Mouse (Mus musculus): ENCODE measurements at regions not wholly inside any gene's neighbourhood (a gene's known extent, or its start where the extent isn't known, plus 50 kb on each side); places are given as distances from the start of the nearest gene placed in this dataset.
A peak's percentile ranks its signal among the peaks of the same experiment; 100 is the strongest.
"Not testable (repeated sequence)": the region's sequence is repeated elsewhere in the genome, so short reads cannot be mapped to it uniquely, and the experiment has no call there.

GRCm38 (mm10) chr3:22306624-22307023, 230.2 kb downstream of the Tbl1xr1 start:
- Histone ChIP-seq H3K27me3 (replicated peaks; ENCODE audit: control insufficient read depth, insufficient read depth, low read length) (no peaks in the 10 kb centered on the region), H3K36me3 (ENCODE audit: control insufficient read depth, insufficient read depth, low read length) (no peaks in the 10 kb centered on the region), H3K4me3 (ENCODE audit: insufficient read depth, low read depth, low read length) (no peak overlapping the region), H3K27ac (ENCODE audit: insufficient read depth, low read depth, low read length) (no peak overlapping the region), H3K4me1 (ENCODE audit: control insufficient read depth, insufficient read depth, low read length) (no peaks in the 10 kb centered on the region)
- 72% methylated on average over 4 of the region's 4 CpGs for WGBS
- DNase-seq: peak; percentile 23
- TF ChIP-seq POLR2A (IDR thresholded peaks at IDR 0.05; ENCODE audit: low read depth, low read length): no peak
- TF ChIP-seq CTCF (conservative IDR thresholded peaks at IDR 0.05; ENCODE audit: insufficient read depth, insufficient read length, low read depth, low read length): 0 out of 2 replicates have a peak, but pooled peaks have one; percentile 21

- TF ChIP-seq POLR2A (IDR thresholded peaks at IDR 0.05; ENCODE audit: low read depth, low read length) (no peak), CTCF (conservative IDR thresholded peaks at IDR 0.05; ENCODE audit: insufficient read depth, insufficient read length, low read depth, low read length) (peak; percentile 82)
- no peaks in the 10 kb centered on the region for H3K27me3 ChIP-seq (replicated peaks; ENCODE audit: control insufficient read depth, insufficient read depth, low read length)
- DNase-seq: peak; percentile 60
- WGBS: 6% methylated on average over 4 of the region's 4 CpGs
- H3K36me3 ChIP-seq (ENCODE audit: control insufficient read depth, insufficient read depth, low read length): no peaks in the 10 kb centered on the region
- H3K4me3 ChIP-seq (ENCODE audit: insufficient read depth, low read depth, low read length): no peak overlapping the region
- no peaks in the 10 kb centered on the region for H3K4me1 ChIP-seq (ENCODE audit: control insufficient read depth, insufficient read depth, low read length)
- H3K27ac ChIP-seq (ENCODE audit: insufficient read depth, low read depth, low read length): no peak overlapping the region
Measured at GRCm38 (mm10) chr3:22308962-22309361, 232.5 kb downstream of the Tbl1xr1 start.

- Histone ChIP-seq H3K4me1 (ENCODE audit: control insufficient read depth, insufficient read depth, low read length) (no peaks in the 10 kb centered on the region), H3K27ac (ENCODE audit: insufficient read depth, low read depth, low read length) (no peak overlapping the region), H3K27me3 (replicated peaks; ENCODE audit: control insufficient read depth, insufficient read depth, low read length) (no peaks in the 10 kb centered on the region), H3K36me3 (ENCODE audit: control insufficient read depth, insufficient read depth, low read length) (no peaks in the 10 kb centered on the region), H3K4me3 (ENCODE audit: insufficient read depth, low read depth, low read length) (no peak overlapping the region)
- WGBS: 84% methylated on average over 10 of the region's 10 CpGs
- no peak for TF ChIP-seq CTCF (conservative IDR thresholded peaks at IDR 0.05; ENCODE audit: insufficient read depth, insufficient read length, low read depth, low read length)
- TF ChIP-seq POLR2A (IDR thresholded peaks at IDR 0.05; ENCODE audit: low read depth, low read length): no peak
- DNase-seq: no peak
Measured at GRCm38 (mm10) chr3:22316466-22317185, 240.2 kb downstream of the Tbl1xr1 start.

GRCm38 (mm10) chr3:22320425-22320824, 244.0 kb downstream of the Tbl1xr1 start:
- H3K27me3 ChIP-seq (replicated peaks; ENCODE audit: control insufficient read depth, insufficient read depth, low read length); H3K4me1 ChIP-seq (ENCODE audit: control insufficient read depth, insufficient read depth, low read length); DNase-seq; H3K4me3 ChIP-seq (ENCODE audit: insufficient read depth, low read depth, low read length); H3K36me3 ChIP-seq (ENCODE audit: control insufficient read depth, insufficient read depth, low read length); H3K27ac ChIP-seq (ENCODE audit: insufficient read depth, low read depth, low read length): not testable (repeated sequence)
- 95% methylated on average over 1 of the region's 1 CpGs for WGBS

- Histone ChIP-seq H3K27me3 (replicated peaks; ENCODE audit: control insufficient read depth, insufficient read depth, low read length) (no peaks in the 10 kb centered on the region), H3K4me3 (ENCODE audit: insufficient read depth, low read depth, low read length) (no peak overlapping the region), H3K4me1 (ENCODE audit: control insufficient read depth, insufficient read depth, low read length) (no peaks in the 10 kb centered on the region), H3K27ac (ENCODE audit: insufficient read depth, low read depth, low read length) (no peak overlapping the region), H3K36me3 (ENCODE audit: control insufficient read depth, insufficient read depth, low read length) (no peaks in the 10 kb centered on the region)
- TF ChIP-seq CTCF (conservative IDR thresholded peaks at IDR 0.05; ENCODE audit: insufficient read depth, insufficient read length, low read depth, low read length): no peak
- no peak for TF ChIP-seq POLR2A (IDR thresholded peaks at IDR 0.05; ENCODE audit: low read depth, low read length)
- 62% methylated on average over 1 of the region's 1 CpGs for WGBS
- DNase-seq: no peak
Measured at GRCm38 (mm10) chr3:22331240-22331639, 254.8 kb downstream of the Tbl1xr1 start.
